Mouse (Mus musculus) hindbrain, embryonic 10.5 days (tissue): ENCODE measurements around the gene Tet1. TPM values are rescaled to one million over a fixed set of nuclear protein-coding genes. Genes with fewer than 3 reads are reported as not detected.
"Not testable (repeated sequence)": the region's sequence is repeated elsewhere in the genome, so short reads cannot be mapped to it uniquely, and the experiment has no call there.

ENCODE experiments used
- DNase-seq: peaks from one replicate; pipeline ENCODE4 v3.0.0-alpha.2; 2017; ENCODE audit warnings: low spot score
- H3K27ac ChIP-seq: fragments of 300-500 bp; sonication (generic); 2 replicates; pipeline ENCODE4 v1.5.1; 2016; ENCODE audit warnings: mild to moderate bottlenecking, moderate library complexity
- H3K27me3 ChIP-seq: fragments of 300-500 bp; sonication (generic); 2 replicates; pipeline ENCODE4 v1.6.1; 2016; ENCODE audit warnings: mild to moderate bottlenecking; ENCODE audit not compliant: poor library complexity, insufficient read depth, severe bottlenecking
- H3K36me3 ChIP-seq: fragments of 300-500 bp; sonication (generic); 2 replicates; pipeline ENCODE4 v1.6.1; 2016; ENCODE audit warnings: mild to moderate bottlenecking, moderate library complexity
- H3K4me1 ChIP-seq: fragments of 300-500 bp; sonication (generic); replicated peaks from 2 replicates; pipeline ENCODE4 v1.6.1; 2016; ENCODE audit warnings: mild to moderate bottlenecking
- H3K4me3 ChIP-seq: fragments of 300-500 bp; sonication (generic); 2 replicates; pipeline ENCODE4 v1.5.1; 2016; ENCODE audit warnings: mild to moderate bottlenecking, moderate library complexity
- H3K9me3 ChIP-seq: fragments of 300-500 bp; sonication (generic); 2 replicates; pipeline ENCODE4 v1.6.1; 2016; ENCODE audit warnings: mild to moderate bottlenecking, moderate library complexity
- WGBS: fragments of 180-500 bp; shearing (Covaris S2); methylation state at CpG from one replicate; pipeline ENCODE4 v1.1.7; 2016; 5-methylcytosine and 5-hydroxymethylcytosine counted together
- polyA plus RNA-seq: library from polyadenylated mRNA; unstranded; fragments of >200 nt; fragmentation: Nextera tagmentation; extraction: Ambion mirVana; gene quantifications from 2 replicates; pipeline ENCODE4 v1.2.1, GENCODE M21; 2016

The Tet1 gene
- polyA plus RNA-seq, 1 experiment from 2014 or later, result 26.7 TPM

DNA sequence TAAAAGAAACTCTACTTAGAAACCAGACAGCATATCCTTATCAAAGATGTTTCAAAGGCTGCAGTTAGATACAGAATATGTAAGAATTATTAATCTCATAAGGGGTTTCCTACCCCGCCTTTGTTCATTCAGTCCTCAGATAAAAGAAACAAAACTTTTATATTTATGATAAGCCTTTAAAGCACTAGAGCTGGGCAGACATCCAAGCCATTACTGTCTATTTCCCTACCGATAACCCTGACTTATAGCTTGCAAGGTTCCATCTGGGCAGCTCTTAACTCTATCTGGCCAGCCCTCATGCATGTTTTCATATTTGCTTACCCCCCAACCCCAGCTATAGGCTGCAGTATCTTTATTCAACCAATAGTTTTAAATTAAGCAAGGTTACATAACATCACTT, 77.2 kb downstream of the Tet1 start:
- WGBS, result 93% methylated on average over 2 of the region's 2 CpGs
- H3K36me3 ChIP-seq, result peaks cover 57% of the 10 kb centered on the region
- DNase-seq, result no peak

DNA sequence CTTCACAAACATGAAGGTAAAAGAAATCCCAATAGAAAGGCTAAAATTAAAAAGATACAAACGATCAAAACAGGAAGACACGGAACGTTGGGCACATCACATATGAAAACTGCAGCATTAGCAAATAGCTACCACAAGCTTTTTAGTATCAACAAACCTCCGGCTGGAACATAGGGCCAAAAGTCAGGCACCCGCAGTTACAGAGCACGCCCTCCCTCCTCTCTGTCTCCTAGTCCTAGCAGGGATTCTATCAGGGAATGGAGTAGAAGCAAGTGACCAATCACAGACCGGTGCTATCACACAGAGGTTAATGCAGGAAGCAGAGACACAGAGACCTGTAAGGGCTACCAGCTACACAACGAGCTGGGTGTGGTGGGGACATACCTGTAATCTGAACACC, 84.3 kb downstream of the Tet1 start:
- Histone ChIP-seq H3K27ac (no peak overlapping the region), H3K9me3 (no peaks in the 10 kb centered on the region), H3K4me1 (no peaks in the 10 kb centered on the region), H3K27me3 (no peaks in the 10 kb centered on the region), H3K36me3 (peaks cover 49% of the 10 kb centered on the region), H3K4me3 (no peak overlapping the region)
- 81% methylated on average over 8 of the region's 8 CpGs for WGBS
- DNase-seq, result no peak

More for the DNA sequence above, 77.2 kb downstream of the Tet1 start:
- no peaks in the 10 kb centered on the region for H3K27me3 ChIP-seq
- H3K4me3 ChIP-seq, result no peak overlapping the region
- no peaks in the 10 kb centered on the region for H3K9me3 ChIP-seq
- H3K27ac ChIP-seq, result no peak overlapping the region
- H3K4me1 ChIP-seq, result no peaks in the 10 kb centered on the region

DNA sequence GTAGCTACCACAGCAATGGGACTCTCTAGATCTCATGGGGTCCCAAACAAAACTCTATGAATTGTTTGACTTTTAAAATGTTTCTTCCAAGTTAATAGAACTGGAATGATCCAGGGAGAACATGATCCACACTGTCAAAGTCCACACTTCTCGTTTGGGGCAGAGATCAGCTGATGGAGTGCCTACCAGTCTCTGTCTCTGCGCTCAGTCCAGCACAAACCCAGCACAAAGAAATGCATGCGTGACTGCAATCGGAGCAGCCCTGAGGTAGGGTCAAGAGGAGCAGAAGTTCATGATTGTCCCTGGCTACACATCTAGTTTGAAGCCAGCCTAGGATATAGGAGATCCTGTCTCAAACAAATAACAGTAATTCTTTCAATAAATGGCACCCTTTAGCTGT, 85.4 kb downstream of the Tet1 start:
- Histone ChIP-seq H3K4me1 (no peaks in the 10 kb centered on the region), H3K4me3 (no peak overlapping the region), H3K36me3 (peaks cover 54% of the 10 kb centered on the region), H3K9me3 (no peaks in the 10 kb centered on the region), H3K27me3 (no peaks in the 10 kb centered on the region), H3K27ac (no peak overlapping the region)
- 81% methylated on average over 4 of the region's 4 CpGs for WGBS
- no peak for DNase-seq

DNA sequence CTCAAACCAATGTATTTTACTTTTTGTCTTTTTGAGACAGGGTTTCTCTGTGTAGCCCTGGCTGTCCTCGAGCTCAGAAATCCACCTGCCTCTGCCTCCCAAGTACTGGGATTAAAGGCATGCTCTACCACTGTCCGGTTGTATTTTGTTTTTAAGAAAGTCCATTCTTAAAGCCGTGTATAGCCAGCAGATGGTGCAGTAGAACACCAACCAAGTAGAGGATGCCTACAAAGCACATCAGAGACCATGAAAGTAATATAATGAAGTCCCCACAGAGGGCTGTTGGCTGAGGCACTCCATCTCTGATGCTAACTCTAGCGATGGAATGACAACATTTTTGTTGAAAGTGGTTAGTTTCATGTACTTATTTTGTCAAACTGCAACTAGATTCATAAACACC, 98.8 kb downstream of the Tet1 start:
- H3K27ac ChIP-seq, result no peak overlapping the region
- H3K27me3 ChIP-seq, result no peaks in the 10 kb centered on the region
- 79% methylated on average over 4 of the region's 4 CpGs for WGBS
- H3K9me3 ChIP-seq, result no peaks in the 10 kb centered on the region
- no peak for DNase-seq
- no peak overlapping the region for H3K4me3 ChIP-seq
- peaks cover 37% of the 10 kb centered on the region for H3K36me3 ChIP-seq
- H3K4me1 ChIP-seq, result no peaks in the 10 kb centered on the region

DNA sequence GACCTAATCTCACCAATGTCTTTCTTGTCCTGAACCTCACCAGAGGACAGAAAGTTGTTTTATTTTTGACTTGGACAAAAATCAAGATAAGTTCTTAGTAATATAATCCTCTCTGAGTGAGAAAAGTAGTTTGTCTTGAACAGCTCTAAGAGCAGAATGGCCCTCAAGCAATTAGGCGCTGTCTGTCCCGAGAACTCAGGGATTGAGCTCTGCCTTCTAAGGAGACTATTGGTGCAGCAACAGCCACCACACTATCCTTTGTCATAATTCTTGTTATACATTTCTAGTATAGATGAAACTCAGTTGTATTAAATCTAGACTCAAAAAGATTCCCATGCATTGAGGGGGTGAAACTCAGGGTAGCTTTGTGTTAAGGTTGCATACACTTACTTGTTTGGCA, 100.0 kb downstream of the Tet1 start:
- no peak overlapping the region for H3K4me3 ChIP-seq
- H3K27me3 ChIP-seq, result no peaks in the 10 kb centered on the region
- H3K27ac ChIP-seq, result no peak overlapping the region
- no peaks in the 10 kb centered on the region for H3K4me1 ChIP-seq
- no peaks in the 10 kb centered on the region for H3K9me3 ChIP-seq
- no peak for DNase-seq
- WGBS, result 98% methylated on average over 2 of the region's 2 CpGs
- H3K36me3 ChIP-seq, result peaks cover 28% of the 10 kb centered on the region

DNA sequence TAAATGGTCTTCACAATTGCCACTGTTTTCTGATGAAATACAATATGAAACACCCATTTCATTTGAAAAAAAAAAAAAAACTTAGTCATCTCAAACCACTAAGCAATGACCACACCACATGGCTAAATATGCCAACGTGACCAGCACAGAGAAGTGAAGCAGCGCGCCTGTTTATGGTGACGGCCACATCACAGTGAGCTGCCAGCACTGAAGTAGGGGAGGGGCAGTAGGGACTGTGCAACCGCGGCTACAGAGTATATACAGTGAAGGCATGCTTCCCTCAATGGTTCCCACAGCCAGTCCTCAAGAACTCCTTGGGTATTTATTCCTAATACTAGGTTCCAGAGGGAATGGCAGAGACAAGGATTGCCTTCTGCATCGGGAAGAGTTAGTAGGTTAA, 100.5 kb downstream of the Tet1 start:
- DNase-seq, result no peak
- no peaks in the 10 kb centered on the region for H3K9me3 ChIP-seq
- H3K36me3 ChIP-seq, result peaks cover 24% of the 10 kb centered on the region
- 92% methylated on average over 7 of the region's 7 CpGs for WGBS
- no peaks in the 10 kb centered on the region for H3K4me1 ChIP-seq
- no peaks in the 10 kb centered on the region for H3K27me3 ChIP-seq
- no peak overlapping the region for H3K27ac ChIP-seq
- no peak overlapping the region for H3K4me3 ChIP-seq

DNA sequence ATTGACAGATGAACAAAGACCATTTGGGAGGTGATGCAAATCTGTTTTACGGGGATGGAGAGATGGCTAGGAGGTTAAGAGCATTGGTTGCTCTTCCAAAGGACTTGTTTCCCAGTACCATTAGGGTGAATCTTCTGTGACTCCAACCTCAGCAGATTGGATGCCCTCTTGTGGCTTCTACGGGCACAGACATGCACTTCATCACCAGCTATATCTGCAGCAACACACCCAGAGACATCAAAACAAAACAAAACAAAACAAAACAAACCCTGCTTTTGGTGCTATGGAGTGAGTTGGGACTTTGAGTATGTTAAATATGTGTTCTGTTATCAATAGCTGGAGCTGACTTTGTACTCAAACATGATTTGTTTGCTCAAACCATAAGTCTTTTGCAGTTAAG, 104.7 kb downstream of the Tet1 start:
- no peak overlapping the region for H3K27ac ChIP-seq
- 0 out of 2 replicates have a peak, but pooled peaks cover 4% of the 10 kb centered on the region for H3K36me3 ChIP-seq
- H3K9me3 ChIP-seq, result no peaks in the 10 kb centered on the region
- no peak for DNase-seq
- no peaks in the 10 kb centered on the region for H3K27me3 ChIP-seq
- no peaks in the 10 kb centered on the region for H3K4me1 ChIP-seq
- WGBS, result 80% methylated on average over 2 of the region's 2 CpGs
- no peak overlapping the region for H3K4me3 ChIP-seq

DNA sequence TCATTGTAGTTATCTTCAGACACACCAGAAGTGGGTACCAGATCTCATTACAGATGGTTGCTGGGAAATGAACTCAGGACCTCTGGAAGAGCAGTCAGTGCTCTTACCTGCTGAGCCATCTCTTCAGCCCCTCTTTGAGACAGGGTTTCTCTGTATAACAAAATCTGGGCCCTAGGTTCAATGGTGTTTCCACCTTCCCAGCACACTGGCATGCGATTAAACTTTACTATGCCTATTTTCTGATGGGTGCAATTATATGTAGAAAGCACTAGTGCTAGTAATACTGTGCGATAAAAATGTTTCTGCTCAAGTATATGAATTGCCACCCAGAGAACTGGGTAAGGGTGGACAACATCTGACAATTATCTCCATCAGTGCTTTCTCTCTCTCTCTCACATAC, 105.5 kb downstream of the Tet1 start:
- 97% methylated on average over 2 of the region's 2 CpGs for WGBS
- Histone ChIP-seq H3K27me3 (no peaks in the 10 kb centered on the region), H3K27ac (no peak overlapping the region), H3K4me1 (no peaks in the 10 kb centered on the region), H3K4me3 (no peak overlapping the region), H3K9me3 (no peaks in the 10 kb centered on the region), H3K36me3 (0 out of 2 replicates have a peak, but pooled peaks cover 4% of the 10 kb centered on the region)
- no peak for DNase-seq

DNA sequence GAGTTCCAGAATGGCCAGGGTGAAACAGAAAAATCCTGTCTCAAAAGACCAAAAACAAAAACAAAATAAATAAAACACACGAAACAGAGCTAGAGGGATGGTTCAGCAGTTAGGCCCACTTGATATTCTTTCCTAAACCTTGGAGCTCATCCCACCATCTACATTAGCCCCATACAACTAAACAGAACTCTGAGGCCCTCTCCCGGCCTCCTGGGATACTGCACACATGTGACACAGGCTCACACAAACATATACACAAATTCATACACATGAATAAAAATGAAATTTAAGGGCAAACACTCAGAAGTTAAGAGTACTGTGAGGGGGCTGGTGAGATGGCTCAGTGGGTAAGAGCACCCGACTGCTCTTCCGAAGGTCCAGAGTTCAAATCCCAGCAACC, 114.6 kb downstream of the Tet1 start:
- H3K4me1 ChIP-seq, result peaks cover 20% of the 10 kb centered on the region

DNA sequence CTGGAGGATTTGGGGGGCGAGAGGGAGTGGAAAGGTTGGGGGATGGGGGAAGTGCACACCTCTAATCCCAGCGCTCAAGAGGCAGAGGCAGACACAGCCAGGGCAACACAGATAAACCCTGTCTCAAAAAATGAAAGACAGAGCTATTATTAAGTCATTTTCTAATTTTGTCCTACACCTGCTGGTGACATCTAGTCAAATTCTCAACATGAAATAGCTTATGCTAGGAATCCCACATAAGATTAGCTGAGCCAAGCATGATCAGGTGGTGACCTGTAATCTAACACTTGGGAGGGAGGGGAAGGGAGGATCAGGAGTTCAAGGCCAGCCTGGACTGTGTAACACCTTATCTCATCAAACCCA, 115.7 kb downstream of the Tet1 start:
- peak overlapping the region; percentile 99 for H3K27ac ChIP-seq
- no peaks in the 10 kb centered on the region for H3K9me3 ChIP-seq
- peaks cover 20% of the 10 kb centered on the region for H3K4me1 ChIP-seq
- peaks cover 28% of the 10 kb centered on the region for H3K36me3 ChIP-seq
- no peaks in the 10 kb centered on the region for H3K27me3 ChIP-seq
- DNase-seq, result no peak
- H3K4me3 ChIP-seq, result peak overlapping the region; percentile 98
- 42% methylated on average over 2 of the region's 2 CpGs for WGBS

More for the DNA sequence above, 114.6 kb downstream of the Tet1 start:
- Histone ChIP-seq H3K27me3 (no peaks in the 10 kb centered on the region), H3K27ac (no peak overlapping the region), H3K9me3 (no peaks in the 10 kb centered on the region), H3K36me3 (peaks cover 16% of the 10 kb centered on the region), H3K4me3 (no peak overlapping the region)
- 98% methylated on average over 4 of the region's 4 CpGs for whole genome bisulfite sequencing
- no peak for DNase-seq

DNA sequence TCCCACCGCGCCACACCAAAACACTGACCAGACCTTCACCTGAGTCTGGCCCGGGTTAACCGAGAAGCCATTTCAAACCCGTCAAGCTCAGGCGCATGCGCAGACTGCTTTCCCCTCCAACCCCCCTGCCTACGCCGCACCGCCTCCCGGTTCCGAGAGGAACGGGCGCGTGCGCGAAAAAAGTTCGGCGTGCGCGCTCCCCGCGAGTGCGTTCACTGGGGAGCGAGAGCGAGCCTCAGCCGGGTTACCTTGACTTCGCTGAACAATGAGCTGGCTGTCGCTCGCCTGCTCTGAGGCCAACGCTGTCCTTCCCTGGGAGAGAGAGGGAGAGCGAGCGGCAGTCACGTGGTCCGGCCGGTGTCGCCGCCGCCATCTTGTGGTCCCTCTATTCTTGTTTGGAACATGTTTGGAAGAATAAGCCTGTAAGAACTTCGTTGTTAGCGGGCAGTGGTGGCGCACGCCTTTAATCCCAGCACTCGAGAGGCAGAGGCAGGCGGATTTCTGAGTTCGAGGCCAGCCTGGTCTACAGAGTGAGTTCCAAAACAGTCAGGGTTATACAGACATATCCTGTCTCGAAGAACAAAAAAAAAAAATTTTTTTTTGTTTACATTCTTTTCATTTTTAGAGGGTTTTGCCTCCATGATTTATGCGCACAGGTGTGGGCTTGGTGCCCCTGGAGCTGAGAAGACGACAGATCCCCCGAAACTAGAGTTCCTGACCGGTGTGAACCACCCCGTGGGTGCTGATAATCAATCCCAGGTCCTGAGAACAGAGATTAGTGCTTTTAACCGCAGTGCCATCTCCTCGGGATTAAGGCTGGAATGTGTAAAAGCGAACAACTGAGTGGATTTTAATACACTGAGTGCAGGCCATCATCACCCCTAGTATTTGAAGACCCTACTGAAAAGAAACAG, 116.4 kb downstream of the Tet1 start, which contains the start of gene Ccar1:
Ccar1 (minus strand) TSS at position 110 of the 914 bp plus-strand sequence.
- Histone ChIP-seq H3K27ac (peak within 1 kb of the TSS; percentile 99), H3K27me3 (no peaks in the 10 kb centered on the region), H3K4me3 (peak within 1 kb of the TSS; percentile 98), H3K9me3 (no peaks in the 10 kb centered on the region), H3K36me3 (peaks cover 34% of the 10 kb centered on the region), H3K4me1 (peaks cover 20% of the 10 kb centered on the region)
- DNase-seq, result peak; percentile 99
- WGBS, result 4% methylated on average over 55 of the region's 55 CpGs

DNA sequence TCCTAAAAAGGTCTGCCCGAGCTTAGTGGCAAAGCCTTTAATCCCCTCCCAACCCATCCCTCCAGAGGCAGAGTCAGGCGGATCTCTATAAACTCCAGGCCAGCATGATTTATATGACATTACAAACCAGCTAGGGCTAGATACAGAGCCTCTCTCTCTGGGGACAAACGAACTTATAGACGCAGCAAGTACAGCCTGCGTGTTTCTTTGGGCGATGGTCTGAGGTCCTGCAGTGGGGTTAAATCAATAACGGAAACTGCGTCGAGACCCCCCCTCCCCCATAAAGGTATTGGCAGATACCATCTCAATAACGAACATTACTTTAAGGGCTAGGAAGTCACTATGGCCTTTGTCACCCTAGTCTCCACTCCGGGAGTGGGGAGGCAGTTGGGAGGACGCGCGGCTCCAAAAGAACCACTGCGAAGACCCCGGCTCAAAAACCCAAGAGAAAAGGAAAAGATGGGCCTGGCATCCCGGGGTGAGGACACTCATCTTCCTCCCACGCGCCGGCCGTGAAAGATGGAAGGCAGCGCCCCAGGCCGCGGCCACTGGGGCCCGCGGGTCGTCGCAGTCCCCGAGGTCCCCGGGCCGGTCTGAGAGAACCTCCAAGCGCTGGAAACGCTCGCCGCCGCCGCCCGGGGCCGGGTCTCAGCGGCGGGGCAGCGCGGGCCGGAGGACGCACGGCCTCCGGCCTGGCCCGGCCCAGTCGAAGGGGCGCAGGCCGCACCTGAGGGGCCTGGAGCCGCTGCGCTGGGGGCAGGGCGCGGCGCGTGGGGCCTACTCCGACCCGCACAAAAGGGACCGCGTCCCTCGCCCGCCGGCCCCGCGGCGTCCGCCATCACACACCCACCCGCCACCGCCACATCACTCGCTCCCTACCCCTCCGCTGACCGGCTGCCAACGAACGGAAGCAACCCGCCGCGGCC, 117.3 kb downstream of the Tet1 start:
- no peaks in the 10 kb centered on the region for H3K27me3 ChIP-seq
- WGBS, result 2% methylated on average over 78 of the region's 78 CpGs
- H3K4me1 ChIP-seq, result peaks cover 20% of the 10 kb centered on the region
- peak overlapping the region; percentile 99 for H3K27ac ChIP-seq
- DNase-seq, result no peak
- no peaks in the 10 kb centered on the region for H3K9me3 ChIP-seq
- peaks cover 43% of the 10 kb centered on the region for H3K36me3 ChIP-seq
- peak overlapping the region; percentile 98 for H3K4me3 ChIP-seq

DNA sequence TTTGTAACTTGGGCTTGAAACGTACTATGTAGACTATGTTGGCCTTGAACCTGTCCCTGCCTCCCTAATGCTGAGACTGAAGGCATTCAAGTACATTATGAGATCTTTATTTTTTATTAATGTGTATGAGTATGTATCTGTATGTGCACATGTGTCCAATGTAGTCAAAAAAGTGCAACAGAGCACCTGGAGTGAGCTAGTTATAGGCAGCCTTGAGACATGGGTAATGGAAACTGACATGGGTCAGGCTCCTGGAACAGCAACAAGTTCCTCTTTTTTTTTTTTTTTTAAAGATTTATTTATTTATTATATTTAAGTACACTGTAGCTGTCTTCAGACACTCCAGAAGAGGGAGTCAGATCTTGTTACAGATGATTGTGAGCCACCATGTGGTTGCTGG, 127.0 kb downstream of the Tet1 start:
- peaks cover 100% of the 10 kb centered on the region for H3K36me3 ChIP-seq
- H3K4me1 ChIP-seq, result not testable (repeated sequence)

More for the DNA sequence above, 127.0 kb downstream of the Tet1 start:
- H3K9me3 ChIP-seq, H3K4me3 ChIP-seq, H3K27me3 ChIP-seq, DNase-seq, H3K27ac ChIP-seq: not testable (repeated sequence)
- 91% methylated on average over 1 of the region's 1 CpGs for WGBS
